Mouse (Mus musculus): ENCODE data around the gene Zbtb20. TPM values are rescaled to one million over a fixed set of nuclear protein-coding genes. Genes with fewer than 3 reads are reported as not detected.

Gene Zbtb20
- total RNA-seq, 2 experiments from 2014 or later: 169 to 192 TPM

DNA sequence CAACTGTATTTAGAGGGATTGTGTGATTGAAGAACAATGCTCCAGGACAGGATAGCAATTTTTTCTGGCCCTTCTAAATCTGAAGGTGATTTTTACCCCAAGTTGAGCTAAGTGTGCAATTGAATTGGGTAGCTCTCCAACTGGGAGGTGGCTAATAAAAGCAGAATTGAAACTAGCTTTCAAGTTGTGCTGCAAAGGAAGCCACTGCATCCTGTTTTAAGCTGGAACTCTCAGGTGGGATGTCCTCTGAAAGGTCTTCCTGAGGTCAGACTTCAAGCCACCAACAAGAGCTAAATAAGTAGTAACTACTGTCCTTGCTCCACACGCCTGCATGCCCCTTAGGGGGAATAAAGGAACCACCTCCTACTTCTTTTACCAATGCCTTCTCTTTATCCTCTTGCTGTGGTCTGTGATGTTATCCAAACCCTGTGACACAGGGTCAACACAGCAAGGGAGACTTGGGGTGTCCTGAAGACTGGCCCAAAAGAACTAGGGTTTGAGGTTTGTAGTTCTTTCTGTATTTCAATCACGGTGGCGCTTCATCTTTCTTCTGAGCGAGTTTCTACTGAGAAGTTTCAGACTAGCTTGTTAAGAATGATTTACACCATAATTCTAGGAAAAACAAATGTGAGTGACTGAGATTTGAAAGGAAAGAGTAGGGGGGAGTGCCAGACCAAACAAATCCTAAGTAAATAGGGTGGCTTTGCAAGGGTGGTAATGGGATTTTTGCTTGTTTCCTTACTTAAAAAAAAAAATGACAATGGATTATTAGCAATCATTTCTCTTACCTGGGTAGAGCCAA, 533.6 kb downstream of the Zbtb20 start:
- intact Hi-C loops (cut with DNase I): no loop called here
- no peak for DNase-seq

DNA sequence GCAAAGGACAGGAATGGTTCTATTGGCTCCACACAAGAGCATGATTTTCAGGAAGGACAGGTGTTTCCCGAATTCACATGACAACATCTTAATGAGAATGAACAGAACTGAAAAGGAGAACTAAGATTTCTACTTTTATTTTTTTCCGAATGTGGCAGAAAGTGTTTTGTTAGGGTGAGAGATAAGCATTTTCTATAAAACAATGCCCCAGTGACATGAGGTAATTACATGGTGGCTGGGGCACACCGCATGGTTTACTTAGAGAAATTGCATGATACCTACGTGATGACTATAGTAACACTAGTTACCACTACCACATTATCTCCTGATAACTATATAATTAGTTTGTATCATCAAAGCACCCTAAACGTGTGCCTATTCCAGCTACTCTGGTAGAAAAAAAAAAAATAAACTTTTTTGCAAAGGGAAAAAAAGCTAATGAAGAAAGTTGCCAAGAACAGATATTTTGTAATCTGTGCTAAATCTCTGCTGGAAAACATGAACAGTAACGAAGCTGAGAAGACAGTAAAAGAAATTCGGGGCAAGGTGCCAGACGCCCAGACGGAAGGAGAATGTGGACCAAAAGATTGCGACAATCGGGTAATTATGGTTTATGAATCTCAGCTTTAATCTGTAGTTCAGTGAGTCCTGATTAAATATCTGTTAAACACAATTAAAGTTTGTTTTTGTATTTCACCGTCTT, 534.4 kb downstream of the Zbtb20 start:
- DNase-seq: peak in 1 of 2 experiments; percentile 29
- intact Hi-C loops (cut with DNase I): no loop called here

DNA sequence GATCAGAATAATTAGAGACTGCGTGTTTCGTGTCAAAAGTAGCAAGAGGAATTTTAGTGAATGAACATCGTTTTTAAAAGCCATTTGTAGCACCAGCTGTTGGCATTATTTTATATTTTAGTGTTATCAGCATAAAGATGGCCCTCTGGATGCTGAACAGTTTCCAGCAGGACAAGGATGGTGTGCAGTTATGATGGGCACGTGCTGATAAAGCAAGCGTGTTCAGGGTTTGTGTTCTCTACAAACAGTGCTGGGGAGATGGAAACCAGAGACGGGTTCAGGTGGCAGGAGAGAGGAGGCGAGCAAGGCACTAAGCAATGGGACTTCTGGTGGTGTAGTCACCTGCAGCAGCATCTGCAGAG, 534.9 kb downstream of the Zbtb20 start:
- DNase-seq: no peak
- intact Hi-C loops (cut with DNase I): no loop called here

DNA sequence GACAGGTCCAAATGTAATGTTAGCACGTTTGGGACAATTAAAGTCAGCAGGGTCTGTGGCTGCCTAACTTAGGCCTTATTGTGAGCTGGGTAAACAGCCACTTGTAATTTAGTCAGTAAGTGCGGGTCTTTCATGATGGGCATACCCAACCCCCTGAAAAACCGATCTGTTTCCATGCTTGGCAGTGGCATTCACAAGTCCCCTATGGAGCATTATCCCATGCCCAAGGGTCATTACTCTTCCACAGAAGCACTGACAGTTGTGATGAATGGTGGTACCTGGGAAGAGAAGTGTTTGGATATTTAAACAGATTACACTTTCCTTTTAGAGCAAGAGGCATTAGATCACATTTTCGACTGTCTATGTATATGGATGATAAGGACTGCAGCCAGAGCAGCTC, 540.2 kb downstream of the Zbtb20 start:
- no peak for DNase-seq
- intact Hi-C loops (cut with DNase I): no loop called here

DNA sequence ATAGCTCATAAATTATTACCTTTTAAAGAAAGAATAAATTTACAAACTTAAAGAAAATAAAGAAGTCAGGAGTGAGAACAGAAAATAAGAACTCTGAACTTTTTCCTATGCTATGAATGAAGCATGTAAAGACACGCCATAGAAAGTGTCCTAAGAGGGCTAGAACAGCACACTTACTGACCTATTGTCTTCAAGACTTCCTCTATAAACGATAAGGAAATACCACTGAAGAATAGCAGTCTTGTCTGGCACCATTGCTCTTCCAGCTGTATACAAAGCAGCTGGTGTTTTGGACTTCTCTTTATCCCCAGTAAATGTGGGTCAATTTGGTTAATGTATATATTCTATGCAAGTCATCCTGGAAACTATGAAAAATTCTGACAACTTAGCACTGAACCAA, 544.2 kb downstream of the Zbtb20 start:
- intact Hi-C loops (cut with DNase I): no loop called here
- no peak for DNase-seq

DNA sequence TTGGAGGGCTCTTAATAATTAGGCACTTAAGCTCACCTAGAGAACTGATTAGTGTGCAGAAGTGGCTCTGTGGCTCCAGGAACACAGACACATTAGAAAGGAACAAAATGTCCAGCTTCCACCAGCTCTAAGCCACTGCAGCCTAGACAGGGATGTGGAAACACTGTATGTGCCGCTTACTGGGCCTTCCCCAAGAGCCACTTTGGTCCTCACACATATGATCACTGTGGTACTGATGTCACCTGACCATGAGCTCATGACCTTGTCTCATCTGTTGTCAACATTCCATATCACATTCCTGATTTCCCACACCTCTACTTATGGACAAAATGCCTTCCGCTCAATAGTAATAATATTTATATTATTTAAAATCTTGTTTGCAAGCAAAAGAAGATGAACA, 553.3 kb downstream of the Zbtb20 start:
- DNase-seq: no peak
- intact Hi-C loops (cut with DNase I): no loop called here

DNA sequence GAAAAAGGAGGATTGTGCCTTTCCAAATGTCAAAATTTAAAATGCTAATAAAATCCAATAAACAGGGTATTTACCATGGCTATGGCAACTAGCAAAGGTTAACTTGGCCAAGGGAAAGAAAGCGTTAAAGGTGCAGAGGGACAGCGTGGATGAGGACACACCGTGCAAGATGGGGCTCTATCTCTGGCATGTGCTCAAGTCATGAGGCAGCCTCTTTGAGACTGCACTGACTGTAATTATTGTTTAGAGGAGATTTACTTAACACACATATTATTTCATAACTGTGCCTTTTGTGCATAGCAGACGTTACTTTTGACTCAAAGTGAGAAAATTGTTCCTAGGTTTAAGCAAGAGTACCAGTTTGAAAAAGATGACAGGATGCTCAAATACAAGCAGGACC, 554.3 kb downstream of the Zbtb20 start:
- intact Hi-C loops (cut with DNase I): loop anchor here (10.0 kb wide), 1 partner anchor 65 kb away; no protein-coding TSS in a partner anchor
- no peak for DNase-seq

DNA sequence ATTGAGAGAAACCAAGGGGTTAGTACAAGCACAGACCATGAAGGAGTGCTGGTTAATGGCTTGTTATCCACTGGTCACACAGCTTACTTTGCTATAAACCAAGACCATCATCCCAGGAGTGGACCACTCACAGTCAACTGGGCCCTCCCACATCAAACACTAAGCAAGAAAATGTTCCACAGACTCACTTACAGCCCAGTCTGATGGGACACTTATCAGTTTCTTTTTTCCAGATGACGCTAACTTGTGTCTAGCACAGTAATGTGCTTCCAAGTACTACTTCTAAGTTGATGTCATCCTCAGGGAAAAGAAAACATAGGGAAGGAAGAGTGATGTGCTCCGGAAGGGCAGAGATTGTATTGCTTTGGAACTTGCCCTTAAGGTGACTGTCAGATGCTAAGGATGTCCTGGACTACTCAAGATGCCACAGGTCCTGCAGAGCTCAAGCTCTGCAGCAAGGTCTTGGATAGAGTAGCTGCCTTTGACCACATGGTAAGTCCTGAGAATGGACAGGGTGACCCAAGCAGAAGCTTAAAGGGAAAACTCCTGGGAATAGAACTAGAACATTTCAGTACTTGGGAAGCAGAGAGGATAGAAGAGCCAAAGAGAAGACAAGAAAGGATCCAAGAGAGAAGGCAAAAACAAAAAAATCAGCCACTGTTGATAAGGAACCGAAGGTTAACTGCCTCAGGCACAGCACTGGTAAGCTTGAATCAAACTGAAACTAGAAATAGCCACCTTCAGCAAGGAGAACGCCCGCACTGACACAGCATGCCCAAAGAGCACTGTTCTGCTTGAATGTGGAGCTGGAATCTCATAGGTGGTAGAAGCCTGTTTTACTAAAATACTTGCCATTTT, 556.1 kb downstream of the Zbtb20 start:
- peak; percentile 5 to 14 for DNase-seq
- intact Hi-C loops (cut with DNase I): loop anchor here (10.0 kb wide), 1 partner anchor 67 kb away; no protein-coding TSS in a partner anchor

DNA sequence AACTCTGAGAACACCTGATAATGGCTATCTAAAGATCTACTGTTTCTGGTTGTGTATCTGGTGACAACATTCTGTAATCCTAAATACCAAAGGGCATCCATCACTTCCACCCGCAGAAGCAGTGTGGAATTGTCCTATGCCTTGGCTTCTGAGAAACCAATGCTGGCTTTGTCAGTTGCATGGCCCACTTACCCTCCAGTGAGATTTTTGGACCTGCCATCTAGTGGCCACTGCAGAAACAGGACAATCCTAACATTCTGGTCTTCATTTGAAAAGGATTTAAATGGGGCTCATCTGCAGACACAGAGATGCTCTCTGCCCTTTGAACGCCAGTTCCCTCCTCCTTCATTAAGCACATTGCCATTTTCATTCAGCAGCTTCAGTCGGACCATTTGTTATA, 559.3 kb downstream of the Zbtb20 start:
- intact Hi-C loops (cut with DNase I): loop anchor here (10.0 kb wide), 1 partner anchor 70 kb away; no protein-coding TSS in a partner anchor
- DNase-seq: peak; percentile 16 to 28

DNA sequence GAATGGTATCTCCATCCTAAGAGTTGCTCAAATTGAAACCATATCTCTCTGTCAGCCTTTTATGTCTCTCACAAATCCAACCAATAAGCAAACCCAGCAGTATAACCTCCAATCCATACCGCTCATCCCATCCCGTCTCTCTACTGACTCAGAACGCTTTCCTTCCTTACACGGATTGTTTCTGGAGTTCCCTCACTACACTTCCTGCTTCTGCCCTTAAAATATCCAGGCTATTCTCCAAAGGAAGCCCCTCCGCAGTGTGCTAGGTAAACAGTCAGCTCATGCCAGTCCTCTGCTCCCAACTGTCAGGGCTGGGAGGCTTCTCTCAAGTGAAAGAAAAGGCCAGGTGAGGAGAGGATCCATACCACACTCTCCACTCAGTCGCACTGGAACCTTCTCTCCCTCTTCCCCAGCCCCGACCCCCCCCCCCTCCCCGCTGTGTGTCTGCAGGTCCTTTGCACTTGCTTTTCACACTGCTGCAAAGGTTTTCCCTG, 563.2 kb downstream of the Zbtb20 start:
- no peak for DNase-seq
- intact Hi-C loops (cut with DNase I): loop anchor here (10.0 kb wide), 1 partner anchor 74 kb away; no protein-coding TSS in a partner anchor

DNA sequence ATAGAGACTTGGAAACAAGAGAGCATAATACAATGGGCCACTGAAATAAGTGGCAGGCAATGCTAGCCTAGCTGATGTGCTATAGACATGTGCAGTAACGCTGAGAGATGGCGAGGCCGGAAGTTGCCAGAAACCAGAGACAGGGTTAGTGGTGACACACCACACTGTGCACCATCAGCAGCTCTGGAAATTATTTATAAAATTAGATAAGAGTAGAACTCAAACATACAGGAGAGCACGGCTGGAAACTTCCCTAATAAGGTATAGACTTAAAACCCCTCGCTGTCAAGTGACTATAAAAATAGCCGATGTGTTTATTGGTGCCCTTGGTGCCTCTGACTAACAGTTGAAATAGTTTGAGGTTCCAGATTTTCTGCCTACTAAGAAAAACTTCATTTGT, 565.7 kb downstream of the Zbtb20 start:
- intact Hi-C loops (cut with DNase I): no loop called here

DNA sequence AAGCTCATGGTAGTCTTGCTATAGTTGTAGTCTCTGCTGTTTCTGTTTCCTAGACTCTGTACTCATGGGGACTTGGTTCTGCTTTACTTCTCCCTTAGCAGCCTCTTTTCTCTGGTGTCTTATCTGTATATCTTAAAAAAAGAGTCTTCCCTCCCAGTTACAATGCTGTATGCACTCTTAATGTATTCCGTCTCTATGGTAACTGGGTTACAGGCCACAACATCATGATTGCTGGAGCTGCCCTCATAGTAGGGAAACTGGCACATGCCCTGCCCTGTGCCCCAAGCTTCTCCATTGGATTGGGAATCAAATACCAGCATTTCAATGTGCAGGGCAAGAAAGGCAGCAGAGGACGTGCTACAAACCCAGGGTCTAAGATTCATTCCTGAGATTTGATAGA, 567.4 kb downstream of the Zbtb20 start:
- intact Hi-C loops (cut with DNase I): no loop called here
- DNase-seq: no peak

More for the DNA sequence above, 565.7 kb downstream of the Zbtb20 start:
- no peak for DNase-seq

DNA sequence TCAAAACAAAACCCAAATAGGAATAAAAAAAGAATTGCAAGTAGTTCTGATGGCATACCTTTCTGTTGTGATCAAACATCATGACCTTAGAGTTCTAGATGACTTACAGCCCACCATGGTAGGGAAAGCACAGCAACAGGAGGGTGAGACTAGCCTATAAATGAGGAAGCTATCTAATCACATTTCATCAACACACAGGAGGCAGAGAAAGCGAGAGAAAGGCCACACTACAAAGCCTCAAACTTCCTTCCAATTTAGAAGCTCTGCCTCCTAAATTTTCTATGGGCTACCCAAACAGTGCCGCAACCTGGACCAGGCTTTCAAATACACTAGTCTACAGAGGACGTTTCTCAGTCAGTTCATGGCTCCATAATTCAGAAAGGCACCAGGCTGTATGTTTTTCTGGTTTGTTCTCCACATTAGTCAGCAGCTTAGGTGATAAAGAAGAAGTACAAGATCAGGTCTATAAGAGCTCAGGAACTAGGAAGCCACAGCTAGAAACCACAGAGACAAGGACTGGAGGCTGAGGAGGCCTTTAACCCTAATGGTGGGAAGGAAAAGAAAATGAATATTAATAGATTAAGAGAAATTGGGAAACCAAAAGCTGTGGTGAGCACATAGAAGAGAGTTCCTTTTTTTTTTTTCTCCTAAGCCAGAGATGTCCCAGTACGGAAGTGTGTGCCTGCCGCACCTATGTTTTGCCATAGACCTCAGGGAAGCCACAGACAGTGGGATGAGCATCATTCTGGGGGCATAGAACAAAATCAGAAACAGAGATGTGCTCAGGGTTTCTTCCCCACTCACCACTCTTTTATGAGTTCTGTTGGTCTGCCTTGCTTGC, 572.7 kb downstream of the Zbtb20 start:
- intact Hi-C loops (cut with DNase I): no loop called here
- DNase-seq: no peak

DNA sequence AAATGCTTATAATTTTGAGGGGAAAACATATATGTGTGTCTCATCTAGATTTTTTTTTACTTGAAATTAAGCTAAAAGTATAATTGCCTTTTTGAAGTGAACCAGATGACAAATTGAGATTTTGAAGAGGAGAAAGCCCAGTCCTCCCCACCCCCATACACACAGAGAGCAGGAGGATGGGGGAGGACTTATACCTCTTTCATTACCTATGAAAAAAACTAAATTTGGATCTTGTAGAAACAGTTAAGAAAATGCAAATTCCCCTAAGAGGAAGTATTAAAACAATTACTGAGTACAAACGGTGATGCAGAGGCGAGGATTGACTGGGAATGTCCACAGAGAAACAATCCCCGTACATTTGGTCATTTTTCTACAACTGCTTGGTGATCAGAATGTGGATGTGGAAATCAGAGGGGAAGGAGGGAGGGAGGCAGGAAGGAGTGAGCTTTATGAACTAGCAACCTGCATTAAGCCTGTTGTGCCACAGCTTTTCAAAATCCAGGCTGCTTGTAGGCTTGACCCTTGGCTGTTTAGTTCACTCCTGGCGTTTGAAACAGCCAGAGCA, 578.8 kb downstream of the Zbtb20 start:
- intact Hi-C loops (cut with DNase I): no loop called here
- DNase-seq: no peak

DNA sequence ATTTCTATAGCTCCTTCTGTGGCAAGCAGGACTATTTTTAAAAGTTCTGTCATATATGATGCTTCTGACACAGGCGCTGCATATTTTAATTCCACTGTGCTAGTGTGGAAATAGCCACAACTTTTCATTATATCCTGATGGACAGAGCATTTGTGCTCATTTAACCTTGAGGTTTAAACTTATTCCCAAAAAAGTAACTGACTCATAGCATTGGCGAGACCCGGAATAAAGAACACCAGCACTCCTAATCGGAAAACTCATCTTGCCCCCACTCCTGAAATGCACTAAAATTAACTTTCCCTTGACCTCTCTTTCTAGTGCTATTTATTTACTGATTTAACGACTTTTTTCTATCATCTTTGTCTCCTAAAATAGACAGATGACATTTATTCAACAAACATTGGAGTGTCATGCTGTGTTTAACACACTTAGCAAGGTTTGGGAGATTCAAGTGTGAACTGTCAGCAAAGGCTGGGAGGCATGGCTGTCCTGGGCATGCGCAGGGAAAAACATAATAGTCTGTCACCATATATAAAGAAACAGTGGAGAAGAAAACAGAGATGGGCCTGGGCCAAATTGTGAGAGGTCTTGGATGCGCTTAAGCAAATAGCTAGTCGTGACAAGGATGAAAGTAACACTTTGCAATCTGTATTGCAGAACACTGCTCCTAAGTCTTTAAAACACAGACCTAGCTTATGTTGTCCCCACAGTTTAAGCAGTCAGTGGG, 580.9 kb downstream of the Zbtb20 start:
- DNase-seq: no peak
- intact Hi-C loops (cut with DNase I): no loop called here

DNA sequence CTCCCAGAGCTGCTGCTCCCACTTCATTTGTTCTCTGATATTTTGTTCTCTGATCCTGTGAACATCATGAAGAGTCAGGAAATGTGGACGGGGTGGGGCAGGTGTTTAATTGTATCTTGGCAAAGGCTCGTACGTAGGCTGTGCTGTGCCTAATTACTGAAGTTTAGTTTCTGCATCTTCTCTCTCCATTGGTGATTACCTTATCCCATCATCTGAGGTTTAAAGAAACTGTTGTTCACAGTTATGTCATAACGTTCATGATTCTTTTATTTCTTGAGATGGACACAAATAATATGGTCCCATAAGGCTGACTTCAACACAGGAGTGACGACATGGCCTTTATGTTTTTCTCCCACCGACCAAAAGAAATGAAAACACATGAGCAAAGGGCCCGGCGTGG, 582.1 kb downstream of the Zbtb20 start:
- DNase-seq: no peak

DNA sequence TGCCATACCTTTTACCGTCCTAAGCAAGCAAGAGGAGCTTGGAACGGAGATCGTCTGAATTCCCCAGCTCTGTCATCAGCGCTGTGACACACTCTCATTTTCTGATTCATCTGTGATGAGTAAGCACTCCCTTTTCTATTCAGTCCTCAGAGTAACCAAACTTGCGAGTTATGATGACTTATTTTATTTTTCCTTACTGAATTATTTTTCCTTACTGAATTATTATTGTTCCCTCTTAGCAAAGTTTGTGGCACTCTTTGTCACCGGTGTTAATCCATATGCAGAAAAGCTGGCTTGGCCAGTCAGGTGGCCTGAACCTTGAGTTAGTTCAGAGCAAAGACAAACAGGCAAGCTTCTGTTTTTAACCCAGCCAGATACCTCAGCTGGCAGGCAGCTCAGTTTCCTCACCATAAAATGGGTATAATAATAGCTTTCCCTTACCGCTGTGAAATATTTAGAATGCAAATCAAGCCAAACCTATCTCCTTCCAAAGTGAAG, 583.1 kb downstream of the Zbtb20 start:
- intact Hi-C loops (cut with DNase I): no loop called here
- no peak for DNase-seq

More for the DNA sequence above, 582.1 kb downstream of the Zbtb20 start:
- intact Hi-C loops (cut with DNase I): no loop called here

DNA sequence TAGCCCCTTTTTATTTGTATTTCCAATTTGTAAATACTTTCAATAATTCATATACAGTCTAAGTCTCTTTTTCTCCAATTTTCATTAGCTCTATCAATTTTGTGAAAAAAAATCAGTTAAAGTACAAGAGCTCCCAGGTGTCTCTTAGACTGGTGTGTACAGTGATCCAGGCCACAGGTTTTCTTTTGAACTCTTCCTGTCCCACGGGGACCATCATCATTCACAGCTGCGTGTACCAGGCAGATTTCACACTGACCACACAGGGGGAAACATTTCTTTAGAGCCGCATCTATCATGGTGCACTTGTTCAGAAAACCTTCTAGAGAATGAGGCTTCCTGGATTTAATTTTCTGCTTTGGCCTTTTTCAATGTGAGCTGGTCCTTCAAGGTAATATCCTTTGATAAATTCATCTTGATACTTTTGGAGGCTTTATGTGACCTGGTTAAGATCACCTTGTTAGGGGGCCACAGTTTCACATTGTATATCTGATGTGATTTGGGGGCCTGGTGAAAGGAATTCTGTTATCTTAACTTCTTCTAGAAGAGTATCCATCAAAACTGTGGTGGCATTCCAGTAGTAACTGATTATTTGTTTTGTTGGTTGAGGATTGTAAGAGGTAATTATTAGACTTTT, 586.2 kb downstream of the Zbtb20 start:
- DNase-seq: no peak
- intact Hi-C loops (cut with DNase I): no loop called here

All from heart, postnatal 14 days (tissue).